Mouse (Mus musculus): ENCODE measurements at regions not wholly inside any gene's neighbourhood (a gene's known extent, or its start where the extent isn't known, plus 50 kb on each side); places are given as distances from the start of the nearest gene placed in this dataset.

GRCm38 (mm10) chr7:37078140-37078539, 380.2 kb downstream of the Tshz3 start:
- no peak for DNase-seq (ENCODE audit: low spot score in 2 of 2)

DNA sequence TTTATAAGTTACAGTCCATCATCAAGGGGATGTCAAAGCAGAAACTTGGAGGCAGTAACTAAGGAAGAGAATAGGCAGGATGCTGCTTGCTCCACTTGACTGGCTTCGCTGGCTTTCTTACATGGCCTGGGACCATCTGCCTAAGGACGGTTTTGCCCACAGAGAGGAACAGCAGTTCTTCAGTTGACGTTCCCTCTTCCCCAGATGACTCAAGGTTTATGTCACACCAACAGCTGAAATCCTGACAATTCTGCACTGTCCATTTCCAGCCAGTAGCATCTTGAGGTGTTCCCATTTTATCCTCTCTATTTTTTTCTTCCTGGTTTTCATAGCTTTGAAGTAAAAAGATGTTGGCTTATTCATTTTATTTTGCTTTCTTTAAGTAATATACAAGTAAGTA, 391.8 kb downstream of the Tshz3 start:
- DNase-seq (ENCODE audit: low spot score in 2 of 2): peak in 1 of 2 experiments; percentile 9

GRCm38 (mm10) chr7:37092572-37092971, 394.7 kb downstream of the Tshz3 start:
- no peak for DNase-seq (ENCODE audit: low spot score in 2 of 2)

- no peak for DNase-seq (ENCODE audit: low spot score in 2 of 2)
Observed at GRCm38 (mm10) chr7:37093721-37094120, 395.8 kb downstream of the Tshz3 start.

- peak in 1 of 2 experiments; percentile 9 for DNase-seq (ENCODE audit: low spot score in 2 of 2)
Observed at GRCm38 (mm10) chr7:37095839-37096238, 397.9 kb downstream of the Tshz3 start.

- DNase-seq (ENCODE audit: low spot score in 2 of 2): no peak
Observed at GRCm38 (mm10) chr7:37096291-37096690, 398.4 kb downstream of the Tshz3 start.

DNA sequence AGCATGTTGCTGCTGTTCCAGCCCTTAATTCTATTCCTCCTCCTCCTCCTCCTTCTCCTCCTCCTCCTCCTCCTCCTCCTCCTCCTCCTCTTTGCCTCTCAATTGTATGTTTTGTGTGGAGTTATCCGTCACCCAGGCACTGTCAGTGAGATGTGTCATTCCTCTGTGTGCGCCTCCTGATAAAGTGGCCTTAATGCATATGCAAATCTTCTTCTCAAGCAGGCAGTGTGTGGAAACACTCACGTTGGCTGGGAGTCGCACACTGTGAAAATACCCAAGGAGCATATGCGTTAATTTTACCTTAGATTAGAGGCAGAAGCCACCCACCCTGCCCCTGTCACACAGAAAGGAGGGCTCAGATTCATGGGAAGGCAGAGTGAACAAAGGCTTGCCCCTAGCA, 401.0 kb downstream of the Tshz3 start:
- peak in 1 of 2 experiments; percentile 19 for DNase-seq (ENCODE audit: low spot score in 2 of 2)

- no peak for DNase-seq (ENCODE audit: low spot score in 2 of 2)
Observed at GRCm38 (mm10) chr7:37104671-37105070, 406.8 kb downstream of the Tshz3 start.

- DNase-seq (ENCODE audit: low spot score in 2 of 2): no peak
Observed at GRCm38 (mm10) chr7:37111071-37111470, 413.2 kb downstream of the Tshz3 start.

DNA sequence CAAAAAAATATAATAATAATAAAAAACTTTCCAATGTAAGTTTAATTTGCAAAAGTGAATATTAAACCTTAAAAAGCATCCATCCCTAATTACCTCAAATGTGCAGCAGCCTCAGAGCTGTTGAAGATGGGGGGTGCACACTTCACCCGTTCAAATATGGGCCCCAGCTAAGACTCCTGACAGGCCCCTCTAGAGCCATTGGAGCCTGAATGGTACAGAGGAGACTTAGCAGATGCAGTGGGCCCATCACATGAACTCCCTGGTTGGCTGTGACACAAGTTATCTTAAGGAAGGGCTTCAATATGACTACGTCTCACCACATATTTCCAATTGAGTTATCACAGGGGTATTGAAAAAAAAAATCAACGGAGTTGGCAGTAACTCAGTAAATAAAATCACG, 422.9 kb downstream of the Tshz3 start:
- DNase-seq (ENCODE audit: low spot score in 2 of 2): no peak

GRCm38 (mm10) chr7:37140191-37140590, 442.3 kb downstream of the Tshz3 start:
- no peak for DNase-seq (ENCODE audit: low spot score in 2 of 2)

DNA sequence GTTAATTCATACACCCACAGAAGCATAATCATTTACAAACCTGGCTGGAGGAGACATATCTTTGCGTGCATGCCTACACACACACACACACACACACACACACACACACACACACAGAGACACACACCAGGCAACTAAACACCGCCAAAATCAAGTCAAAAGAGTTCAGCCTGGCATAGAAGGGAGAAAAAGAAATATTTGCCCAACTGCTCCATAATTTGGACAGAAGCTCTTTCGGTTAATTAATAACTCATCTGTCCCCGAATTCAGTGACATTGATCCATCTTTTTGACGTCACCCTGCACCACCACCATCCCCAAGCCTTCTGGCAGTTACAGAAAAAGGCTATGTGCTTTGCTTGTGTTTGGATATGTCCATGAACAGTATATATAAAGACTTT, 444.9 kb downstream of the Tshz3 start:
- no peak for DNase-seq (ENCODE audit: low spot score in 2 of 2)

DNA sequence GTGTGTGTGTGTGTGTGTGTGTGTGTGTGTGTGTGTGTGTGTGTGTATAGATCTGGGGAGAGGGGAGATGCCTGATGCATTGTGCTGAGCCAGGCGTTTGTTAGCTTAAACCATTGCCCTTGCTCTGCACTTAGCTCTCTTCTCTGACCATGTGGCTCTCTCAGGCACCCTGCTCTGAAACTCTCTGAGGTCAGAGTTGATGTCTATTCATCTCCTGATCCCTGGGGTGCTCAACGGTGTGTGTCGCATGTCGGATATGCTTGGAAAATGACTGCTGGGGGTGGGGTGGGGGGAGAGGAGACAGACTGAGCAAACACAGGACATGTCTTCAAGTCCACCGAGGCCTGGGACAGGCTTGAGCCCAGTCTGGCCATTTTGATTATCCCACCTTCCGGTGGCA, 446.4 kb downstream of the Tshz3 start:
- no peak for DNase-seq (ENCODE audit: low spot score in 2 of 2)

DNA sequence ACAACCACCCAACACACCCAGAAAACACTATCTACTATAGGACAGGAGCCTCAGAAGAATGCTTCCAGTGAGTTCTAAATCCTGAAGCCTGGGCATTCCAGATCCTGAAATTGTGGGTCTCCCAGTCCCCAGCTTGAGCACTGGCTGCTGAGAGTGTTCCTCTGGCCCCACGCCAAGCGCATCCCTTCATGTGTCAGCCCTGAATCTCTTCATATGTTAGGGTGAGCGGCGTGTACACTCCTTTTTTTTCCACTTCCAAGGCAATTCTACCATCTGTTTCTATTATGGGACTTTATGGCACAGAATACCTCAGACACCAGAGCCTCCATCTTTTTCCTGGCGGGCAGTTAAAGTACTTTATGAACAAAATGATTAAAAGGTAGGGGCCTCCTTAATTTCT, 451.8 kb downstream of the Tshz3 start:
- DNase-seq (ENCODE audit: low spot score in 2 of 2): no peak

GRCm38 (mm10) chr7:37159801-37160200, 461.9 kb downstream of the Tshz3 start:
- no peak for DNase-seq (ENCODE audit: low spot score in 2 of 2)

- DNase-seq (ENCODE audit: low spot score in 2 of 2): no peak
Observed at GRCm38 (mm10) chr7:37168883-37169282, 471.0 kb downstream of the Tshz3 start.

GRCm38 (mm10) chr7:37175746-37176145, 477.8 kb downstream of the Tshz3 start:
- DNase-seq (ENCODE audit: low spot score in 2 of 2): no peak

DNA sequence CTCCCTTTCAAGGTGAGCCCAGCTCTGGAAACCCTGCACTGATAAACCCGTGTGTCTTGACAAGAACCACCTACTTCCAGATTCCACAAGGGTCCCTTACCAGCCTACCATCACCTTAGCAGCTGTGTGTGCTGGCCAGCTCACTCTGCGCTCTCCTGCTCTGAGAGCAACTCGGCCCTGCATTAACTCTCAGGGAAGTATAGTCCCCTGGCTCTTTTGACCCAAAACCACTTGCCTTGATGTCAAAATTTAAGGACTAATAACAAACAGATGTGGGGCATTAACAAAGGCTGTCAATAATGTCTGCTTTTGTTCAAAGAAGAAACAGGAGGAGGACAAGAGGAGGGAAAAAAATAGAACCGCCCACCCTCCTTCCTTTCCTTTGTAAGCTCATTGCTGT, 480.3 kb downstream of the Tshz3 start:
- DNase-seq (ENCODE audit: low spot score in 2 of 2): no peak

GRCm38 (mm10) chr7:37179907-37180306, 482.0 kb downstream of the Tshz3 start:
- no peak for DNase-seq (ENCODE audit: low spot score in 2 of 2)

DNA sequence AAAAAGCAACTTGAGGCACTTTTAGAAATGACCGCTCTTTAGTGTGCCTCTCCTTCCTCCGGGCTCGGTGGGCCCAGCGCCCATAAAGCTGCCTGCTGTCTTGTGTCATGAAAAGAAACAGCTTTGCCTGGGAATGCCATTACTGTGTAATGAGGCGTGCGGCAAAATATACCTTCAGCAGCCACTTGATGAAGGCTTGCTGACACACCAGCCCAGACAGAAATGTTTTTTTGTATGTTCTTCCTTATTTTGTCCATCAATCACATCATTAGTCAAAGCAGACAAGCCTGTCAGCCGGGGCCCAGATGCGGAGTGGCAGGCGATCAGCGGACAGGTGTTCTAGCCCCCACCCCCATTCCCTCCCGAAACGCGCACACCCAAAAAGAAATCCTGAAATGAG, 482.5 kb downstream of the Tshz3 start:
- no peak for DNase-seq (ENCODE audit: low spot score in 2 of 2)

- DNase-seq (ENCODE audit: low spot score in 2 of 2): no peak
Observed at GRCm38 (mm10) chr7:37181109-37181508, 483.2 kb downstream of the Tshz3 start.

DNA sequence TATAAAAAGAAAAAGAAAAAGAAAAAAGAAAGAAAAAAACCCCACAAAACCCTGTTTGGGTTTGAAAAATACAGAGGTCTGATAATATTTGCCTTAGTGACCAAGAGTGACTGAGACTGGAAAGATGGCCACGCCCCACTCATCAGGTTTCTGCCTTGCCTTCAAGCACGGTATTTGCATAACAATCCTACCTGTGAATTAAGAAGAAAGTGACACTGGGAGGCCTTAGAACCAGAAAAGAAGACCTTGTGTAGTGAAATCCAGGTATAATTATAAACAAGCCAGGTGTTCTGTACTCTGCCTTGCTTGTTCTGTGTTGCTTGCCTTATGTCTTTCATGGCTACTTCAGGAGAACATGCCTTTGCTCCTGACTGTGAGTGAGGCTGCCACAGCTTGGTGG, 494.6 kb downstream of the Tshz3 start:
- DNase-seq (ENCODE audit: low spot score in 2 of 2): no peak

DNA sequence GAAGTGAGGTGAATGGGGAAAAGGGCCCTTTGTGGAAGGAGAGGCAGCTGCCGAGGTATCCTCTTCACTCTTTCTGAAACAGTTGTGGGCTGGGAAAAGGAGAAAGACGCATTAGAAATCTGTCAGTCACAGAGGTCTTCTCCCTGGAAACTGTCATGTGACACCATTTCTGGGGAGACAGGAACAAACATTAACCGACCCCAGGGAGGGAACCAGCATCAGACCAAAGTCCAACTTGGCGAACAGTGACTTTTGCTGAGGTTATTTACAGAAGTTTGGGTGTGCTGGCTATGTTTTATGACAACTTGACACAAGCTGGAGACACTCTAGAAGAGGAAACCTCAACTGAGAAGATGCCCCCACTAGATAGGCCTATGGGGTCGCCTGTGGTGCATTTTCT, 506.9 kb downstream of the Tshz3 start:
- no peak for DNase-seq (ENCODE audit: low spot score in 2 of 2)

- no peak for DNase-seq (ENCODE audit: low spot score in 2 of 2)
Observed at GRCm38 (mm10) chr7:37208305-37208704, 510.4 kb downstream of the Tshz3 start.

Data from left cerebral cortex, adult 18-20 months (tissue).